Mouse (Mus musculus): ENCODE results near the gene Cenpf. TPM values are rescaled to one million over a fixed set of nuclear protein-coding genes. Genes with fewer than 3 reads are reported as not detected.

The Cenpf gene
- polyA plus RNA-seq, 1 experiment from 2014 or later, result 50.3 TPM

GRCm38 (mm10) chr1:189630026-189630425 lies 57.9 kb downstream of the Cenpf start:
- H3K27ac ChIP-seq (replicated peaks), result no peak overlapping the region
- no peaks in the 10 kb centered on the region for H3K4me1 ChIP-seq (replicated peaks)
- 61% methylated on average over 6 of the region's 6 CpGs for WGBS (ENCODE audit: insufficient replicate concordance)
- no peak overlapping the region for H3K9ac ChIP-seq
- no peak overlapping the region for H3K4me2 ChIP-seq
- H3K4me3 ChIP-seq (replicated peaks), result no peak overlapping the region
- ATAC-seq (ENCODE audit: insufficient read depth), result no peak
- no peaks in the 10 kb centered on the region for H3K36me3 ChIP-seq (replicated peaks)
- no peaks in the 10 kb centered on the region for H3K27me3 ChIP-seq
- no peaks in the 10 kb centered on the region for H3K9me3 ChIP-seq (replicated peaks)

GRCm38 (mm10) chr1:189627976-189628768 lies 59.7 kb downstream of the Cenpf start:
- 63% methylated on average over 9 of the region's 9 CpGs for WGBS (ENCODE audit: insufficient replicate concordance)
- H3K4me1 ChIP-seq (replicated peaks), result no peaks in the 10 kb centered on the region
- no peak for ATAC-seq (ENCODE audit: insufficient read depth)

DNA sequence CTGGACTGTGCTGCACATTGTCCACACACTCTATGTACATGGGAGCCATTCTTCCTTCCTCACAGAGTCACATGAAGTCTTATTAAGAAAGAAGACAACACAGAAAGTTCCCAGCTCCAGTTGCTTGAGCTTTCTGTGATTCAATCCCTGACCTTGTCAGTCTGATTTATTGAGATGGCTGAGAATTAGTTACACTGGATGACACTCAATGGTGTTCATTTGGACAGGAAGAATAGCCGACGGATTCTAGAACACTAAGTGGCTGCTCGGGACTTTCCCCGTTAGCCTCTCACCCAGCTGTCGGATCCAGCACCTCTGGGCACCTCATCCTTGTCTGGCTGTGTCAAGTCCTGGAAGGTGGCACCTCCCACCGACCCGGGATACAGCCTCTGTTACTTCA lies 63.1 kb downstream of the Cenpf start:
- Histone ChIP-seq H3K4me3 (replicated peaks) (no peak overlapping the region), H3K4me2 (no peak overlapping the region), H3K4me1 (replicated peaks) (no peaks in the 10 kb centered on the region), H3K9me3 (replicated peaks) (no peaks in the 10 kb centered on the region), H3K27ac (replicated peaks) (no peak overlapping the region), H3K9ac (no peak overlapping the region), H3K36me3 (replicated peaks) (no peaks in the 10 kb centered on the region), H3K27me3 (no peaks in the 10 kb centered on the region)
- 79% methylated on average over 7 of the region's 7 CpGs for WGBS (ENCODE audit: insufficient replicate concordance)
- no peak for ATAC-seq (ENCODE audit: insufficient read depth)

More at GRCm38 (mm10) chr1:189627976-189628768, 59.7 kb downstream of the Cenpf start:
- Histone ChIP-seq H3K4me3 (replicated peaks) (no peak overlapping the region), H3K4me2 (no peak overlapping the region), H3K9me3 (replicated peaks) (no peaks in the 10 kb centered on the region), H3K9ac (no peak overlapping the region), H3K27ac (replicated peaks) (no peak overlapping the region), H3K27me3 (no peaks in the 10 kb centered on the region), H3K36me3 (replicated peaks) (no peaks in the 10 kb centered on the region)

DNA sequence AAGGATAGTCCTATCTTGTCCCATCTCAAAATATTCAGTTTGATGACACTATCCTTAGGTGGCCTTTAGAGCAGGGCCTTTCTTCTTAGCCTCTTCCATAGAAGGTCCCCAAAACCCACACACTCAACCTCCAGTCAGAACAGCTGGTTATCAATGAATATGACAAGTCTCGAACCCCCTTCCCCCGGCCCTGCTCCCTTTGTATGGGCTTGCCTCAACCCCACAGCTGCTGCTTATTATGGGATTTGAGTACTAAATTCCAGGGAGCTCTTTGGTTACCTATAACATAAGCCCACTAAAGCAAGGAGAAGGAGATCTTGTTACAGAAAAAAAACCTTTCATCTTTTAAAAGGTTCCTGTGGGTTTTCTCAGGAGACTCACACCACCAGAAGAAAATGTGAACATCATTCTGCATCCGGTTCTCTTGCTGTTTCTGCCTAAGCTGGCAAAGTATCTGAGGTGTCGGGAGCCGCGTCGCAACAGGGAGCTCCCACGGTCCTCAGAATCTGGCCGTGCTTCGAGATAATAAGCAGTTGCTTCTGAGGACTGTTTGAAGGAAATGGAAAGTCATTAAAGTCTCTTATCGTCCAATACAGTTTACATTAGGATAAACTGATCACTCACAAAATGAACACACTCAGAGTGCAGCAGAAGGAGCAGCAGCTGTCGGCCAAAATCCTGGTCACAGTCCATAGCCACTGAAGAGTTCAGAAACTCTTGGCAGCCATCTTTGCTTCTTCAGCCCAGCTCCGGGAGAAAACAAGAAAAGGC lies 68.7 kb downstream of the Cenpf start:
- no peaks in the 10 kb centered on the region for H3K9me3 ChIP-seq (replicated peaks)
- no peaks in the 10 kb centered on the region for H3K27me3 ChIP-seq
- 55% methylated on average over 13 of the region's 13 CpGs for WGBS (ENCODE audit: insufficient replicate concordance)
- H3K27ac ChIP-seq (replicated peaks), result no peak overlapping the region
- no peaks in the 10 kb centered on the region for H3K36me3 ChIP-seq (replicated peaks)
- H3K4me3 ChIP-seq (replicated peaks), result no peak overlapping the region
- no peak overlapping the region for H3K4me2 ChIP-seq
- ATAC-seq (ENCODE audit: insufficient read depth), result no peak
- no peaks in the 10 kb centered on the region for H3K4me1 ChIP-seq (replicated peaks)
- no peak overlapping the region for H3K9ac ChIP-seq

DNA sequence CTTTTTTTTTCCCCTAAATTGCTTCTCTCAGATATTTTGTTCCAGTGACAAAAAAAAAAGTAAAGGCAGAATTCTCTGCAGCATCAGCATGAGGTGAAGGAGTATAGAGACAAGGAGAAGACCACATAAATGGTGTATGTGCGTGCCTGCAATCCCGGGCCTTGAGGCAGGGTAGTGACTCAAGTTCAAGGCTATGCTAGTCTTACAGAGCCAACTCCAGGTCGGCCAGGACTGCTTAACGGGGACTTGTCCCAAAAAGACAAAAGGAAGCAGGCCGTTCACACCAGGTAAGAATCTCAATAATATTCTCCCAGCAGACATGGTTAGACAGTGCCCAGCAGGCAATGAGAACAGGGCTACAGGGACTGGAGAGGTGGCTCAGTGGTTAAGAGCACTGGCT lies 70.5 kb downstream of the Cenpf start:
- H3K9me3 ChIP-seq (replicated peaks), result no peaks in the 10 kb centered on the region
- H3K27ac ChIP-seq (replicated peaks), result no peak overlapping the region
- no peak overlapping the region for H3K9ac ChIP-seq
- H3K4me2 ChIP-seq, result no peak overlapping the region
- H3K27me3 ChIP-seq, result no peaks in the 10 kb centered on the region
- H3K36me3 ChIP-seq (replicated peaks), result no peaks in the 10 kb centered on the region
- H3K4me1 ChIP-seq (replicated peaks), result no peaks in the 10 kb centered on the region
- no peak for ATAC-seq (ENCODE audit: insufficient read depth)
- WGBS (ENCODE audit: insufficient replicate concordance), result 66% methylated on average over 5 of the region's 5 CpGs
- H3K4me3 ChIP-seq (replicated peaks), result no peak overlapping the region

DNA sequence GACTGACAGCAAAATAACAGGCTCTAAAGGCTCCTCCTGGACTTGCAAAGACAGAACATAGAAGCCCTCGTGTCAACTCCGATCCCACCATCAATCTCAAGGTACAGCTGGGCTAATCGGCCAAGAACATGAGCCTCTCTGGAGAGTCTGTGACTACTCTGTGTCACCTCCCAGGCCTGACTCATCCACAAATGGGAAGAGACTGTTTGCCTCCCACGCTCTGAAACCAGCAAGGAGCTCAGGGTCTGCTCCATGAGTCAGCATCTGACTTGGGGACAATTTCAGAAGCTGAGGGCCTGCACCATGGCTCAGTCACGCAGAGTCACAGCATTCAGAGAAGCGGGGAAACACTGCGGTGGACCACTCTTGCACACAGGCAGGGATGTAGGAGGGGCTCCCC lies 72.6 kb downstream of the Cenpf start:
- Histone ChIP-seq H3K9ac (no peak overlapping the region), H3K4me2 (no peak overlapping the region), H3K36me3 (replicated peaks) (no peaks in the 10 kb centered on the region), H3K27me3 (no peaks in the 10 kb centered on the region), H3K4me1 (replicated peaks) (no peaks in the 10 kb centered on the region), H3K9me3 (replicated peaks) (no peaks in the 10 kb centered on the region), H3K27ac (replicated peaks) (no peak overlapping the region), H3K4me3 (replicated peaks) (no peak overlapping the region)
- WGBS (ENCODE audit: insufficient replicate concordance), result 60% methylated on average over 7 of the region's 7 CpGs
- ATAC-seq (ENCODE audit: insufficient read depth), result no peak

- Histone ChIP-seq H3K9me3 (replicated peaks) (no peaks in the 10 kb centered on the region), H3K27ac (replicated peaks) (no peak overlapping the region), H3K9ac (no peak overlapping the region), H3K36me3 (replicated peaks) (no peaks in the 10 kb centered on the region), H3K27me3 (no peaks in the 10 kb centered on the region), H3K4me2 (no peak overlapping the region), H3K4me1 (replicated peaks) (no peaks in the 10 kb centered on the region), H3K4me3 (replicated peaks) (no peak overlapping the region)
- no peak for ATAC-seq (ENCODE audit: insufficient read depth)
- WGBS (ENCODE audit: insufficient replicate concordance), result 30% methylated on average over 7 of the region's 7 CpGs
Observed at GRCm38 (mm10) chr1:189613076-189613475, 74.8 kb downstream of the Cenpf start.

DNA sequence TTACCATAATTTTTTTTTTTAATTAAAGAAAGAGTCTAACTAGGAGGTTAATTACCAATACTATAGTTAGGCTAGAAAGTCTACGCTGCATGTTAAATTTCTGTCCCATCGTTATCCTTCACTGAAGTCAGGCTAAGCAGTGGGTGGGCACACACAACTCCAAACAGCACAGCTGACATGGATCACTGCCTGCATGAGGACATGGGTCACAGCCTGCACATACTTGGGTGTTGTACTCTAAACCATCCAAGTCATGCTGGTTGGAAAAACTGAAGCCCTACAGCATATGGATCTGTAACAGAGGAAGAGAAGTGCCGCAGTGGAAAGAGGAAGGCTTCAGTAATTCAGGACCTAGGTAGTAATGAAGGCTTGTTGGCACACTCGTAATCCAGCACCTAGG lies 76.1 kb downstream of the Cenpf start:
- Histone ChIP-seq H3K4me3 (replicated peaks) (no peak overlapping the region), H3K27me3 (no peaks in the 10 kb centered on the region), H3K4me1 (replicated peaks) (no peaks in the 10 kb centered on the region), H3K9me3 (replicated peaks) (no peaks in the 10 kb centered on the region), H3K27ac (replicated peaks) (no peak overlapping the region), H3K4me2 (no peak overlapping the region), H3K9ac (no peak overlapping the region), H3K36me3 (replicated peaks) (no peaks in the 10 kb centered on the region)
- ATAC-seq (ENCODE audit: insufficient read depth), result no peak
- WGBS (ENCODE audit: insufficient replicate concordance), result 64% methylated on average over 4 of the region's 4 CpGs

GRCm38 (mm10) chr1:189608640-189609039 lies 79.2 kb downstream of the Cenpf start:
- Histone ChIP-seq H3K4me1 (replicated peaks) (no peaks in the 10 kb centered on the region), H3K9ac (no peak overlapping the region), H3K27ac (replicated peaks) (no peak overlapping the region), H3K27me3 (no peaks in the 10 kb centered on the region), H3K4me2 (no peak overlapping the region), H3K9me3 (replicated peaks) (no peaks in the 10 kb centered on the region), H3K36me3 (replicated peaks) (no peaks in the 10 kb centered on the region), H3K4me3 (replicated peaks) (no peak overlapping the region)
- 16% methylated on average over 5 of the region's 5 CpGs for WGBS (ENCODE audit: insufficient replicate concordance)
- ATAC-seq (ENCODE audit: insufficient read depth), result no peak

- Histone ChIP-seq H3K27me3 (no peaks in the 10 kb centered on the region), H3K9me3 (replicated peaks) (no peaks in the 10 kb centered on the region)
Observed at GRCm38 (mm10) chr1:189608039-189608438, 79.8 kb downstream of the Cenpf start.

DNA sequence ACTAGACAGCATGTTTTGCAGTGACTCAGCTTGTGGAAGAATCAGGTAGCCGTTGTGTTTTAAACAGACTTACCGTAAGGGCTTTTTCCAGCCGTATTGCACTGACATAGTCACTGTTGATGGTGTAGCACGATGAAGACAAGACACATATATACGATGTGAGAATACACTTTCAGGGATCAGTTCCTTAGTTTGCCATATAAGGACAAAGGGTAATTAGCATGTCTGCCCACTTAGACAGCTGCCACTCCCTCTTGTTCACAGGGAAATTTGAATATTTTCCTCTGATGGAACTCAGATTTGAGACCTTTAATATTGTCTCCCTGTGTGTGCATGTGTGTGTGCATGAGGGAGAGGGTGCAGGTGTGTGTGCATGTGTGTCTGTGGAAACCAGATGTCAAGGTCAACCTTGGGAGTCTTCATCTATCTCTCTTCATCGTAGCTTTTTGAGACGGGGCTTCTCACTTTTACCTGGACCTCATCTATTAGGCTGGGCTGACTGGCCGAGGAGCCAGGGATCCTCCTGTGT lies 82.2 kb downstream of the Cenpf start:
- no peak for ATAC-seq (ENCODE audit: insufficient read depth)
- Histone ChIP-seq H3K9me3 (replicated peaks) (no peaks in the 10 kb centered on the region), H3K4me1 (replicated peaks) (no peaks in the 10 kb centered on the region), H3K36me3 (replicated peaks) (no peaks in the 10 kb centered on the region), H3K4me2 (no peak overlapping the region), H3K4me3 (replicated peaks) (no peak overlapping the region), H3K9ac (no peak overlapping the region), H3K27ac (replicated peaks) (no peak overlapping the region), H3K27me3 (no peaks in the 10 kb centered on the region)
- 73% methylated on average over 8 of the region's 8 CpGs for WGBS (ENCODE audit: insufficient replicate concordance)

More at GRCm38 (mm10) chr1:189608039-189608438, 79.8 kb downstream of the Cenpf start:
- Histone ChIP-seq H3K9ac (no peak overlapping the region), H3K4me3 (replicated peaks) (no peak overlapping the region), H3K4me1 (replicated peaks) (no peaks in the 10 kb centered on the region), H3K4me2 (no peak overlapping the region), H3K27ac (replicated peaks) (no peak overlapping the region), H3K36me3 (replicated peaks) (no peaks in the 10 kb centered on the region)
- no peak for ATAC-seq (ENCODE audit: insufficient read depth)
- 58% methylated on average over 3 of the region's 3 CpGs for WGBS (ENCODE audit: insufficient replicate concordance)
